Mouse (Mus musculus): ENCODE data around the gene Gsdma3.
"Not testable (repeated sequence)": the region's sequence is repeated elsewhere in the genome, so short reads cannot be mapped to it uniquely, and the experiment has no call there.

Gsdma3 gene

DNA sequence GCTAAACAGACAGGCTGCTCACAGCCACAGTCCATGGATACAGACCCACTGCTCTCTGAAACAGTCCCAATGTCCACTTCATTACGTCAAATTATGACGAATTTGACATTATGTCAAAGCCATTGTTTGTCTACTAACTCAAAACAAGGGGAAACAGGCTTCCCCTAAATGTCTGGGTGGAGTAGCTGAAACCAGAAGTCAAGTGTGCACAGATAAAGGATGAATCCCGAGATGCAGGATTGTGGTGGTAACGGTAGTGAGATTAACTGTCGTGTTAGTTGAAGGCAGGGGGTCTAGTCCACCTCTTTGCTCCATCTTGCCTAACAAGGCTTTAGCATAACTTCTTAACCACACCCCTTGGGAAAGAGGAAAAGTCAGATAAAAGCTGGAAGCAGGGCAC, 46.3 kb downstream of the Gsdma3 start:
- DNase-seq = no peak

- peak; percentile 78 for DNase-seq
Measured at GRCm38 (mm10) chr11:98673136-98673535, 47.0 kb downstream of the Gsdma3 start.

- no peak for DNase-seq
Measured at GRCm38 (mm10) chr11:98675829-98676363, 49.7 kb downstream of the Gsdma3 start.

- DNase-seq = no peak
Measured at GRCm38 (mm10) chr11:98680023-98680422, 53.9 kb downstream of the Gsdma3 start.

GRCm38 (mm10) chr11:98680595-98680994, 54.4 kb downstream of the Gsdma3 start:
- not testable (repeated sequence) for DNase-seq

DNA sequence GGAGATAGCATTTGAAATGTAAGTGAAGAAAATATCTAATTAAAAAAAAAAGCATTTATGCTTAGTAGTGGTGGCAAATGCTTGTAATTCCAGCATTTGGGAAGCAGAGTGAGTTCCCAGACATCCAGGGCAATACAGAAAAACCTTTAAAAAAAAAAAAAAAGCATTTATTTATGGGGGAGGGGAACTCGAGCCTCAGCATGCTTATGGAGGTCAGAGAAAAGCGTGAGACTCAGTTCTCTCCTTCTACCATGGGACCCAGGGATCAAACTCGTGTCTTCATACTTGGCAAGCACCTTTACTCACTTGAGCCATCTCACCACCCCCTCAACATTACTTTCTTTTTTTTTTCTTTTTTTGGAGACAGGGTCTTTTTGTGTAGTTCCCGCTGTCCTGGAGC, 55.0 kb downstream of the Gsdma3 start:
- no peak for DNase-seq

DNA sequence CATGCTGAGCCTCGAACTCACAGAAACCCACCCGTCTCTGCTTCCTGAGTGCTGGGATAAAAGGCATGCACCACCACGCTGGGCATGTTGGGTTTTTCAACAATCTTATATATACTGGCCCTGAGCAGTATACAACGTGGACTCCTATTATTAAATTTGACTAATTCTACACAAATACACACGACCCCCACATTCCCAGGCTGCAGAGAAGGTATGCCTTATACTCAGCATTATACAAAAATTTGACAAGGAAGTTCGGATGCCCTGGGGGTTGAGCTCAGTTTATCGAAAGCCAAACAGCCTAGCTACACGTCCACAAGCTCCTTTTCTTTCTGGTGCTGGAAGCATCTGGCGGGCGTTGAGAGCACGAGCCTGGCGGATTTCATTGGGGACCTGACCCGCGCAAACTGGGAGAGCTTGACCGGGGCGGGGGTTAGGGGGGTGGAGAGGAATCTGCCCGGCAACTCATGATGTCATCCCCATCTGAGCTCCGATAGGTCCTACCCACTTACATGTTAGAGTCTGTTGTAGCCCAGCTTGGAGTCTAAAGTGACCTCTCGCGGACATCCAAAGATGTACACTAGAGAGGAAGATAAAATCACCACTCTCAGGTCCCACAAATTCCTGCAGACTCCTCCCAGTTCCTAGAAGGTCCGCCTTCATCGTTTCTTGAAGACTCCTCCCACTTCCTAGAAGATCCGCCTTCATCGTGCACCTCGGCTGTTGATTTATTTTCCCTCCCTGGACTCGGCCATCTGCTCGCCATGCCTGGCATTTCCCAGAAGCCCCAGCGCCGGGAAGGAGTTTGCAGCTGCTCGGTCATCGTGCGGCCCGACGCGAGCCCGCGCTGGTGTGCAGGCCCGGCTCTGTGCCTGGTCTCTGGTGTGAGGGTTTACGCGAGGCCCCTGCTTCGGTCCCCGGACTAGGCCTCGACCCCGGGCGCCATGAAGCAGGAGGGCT, 55.9 kb downstream of the Gsdma3 start, which contains the start of gene Psmd3:
TSS of gene Psmd3 (plus strand) at position 769 of the 960 bp plus-strand sequence.
- peak; percentile 97 for DNase-seq

GRCm38 (mm10) chr11:98682811-98683210, 56.7 kb downstream of the Gsdma3 start:
- DNase-seq = peak; percentile 21

- no peak for DNase-seq
Measured at GRCm38 (mm10) chr11:98685642-98686041, 59.5 kb downstream of the Gsdma3 start.

GRCm38 (mm10) chr11:98686976-98687375, 60.8 kb downstream of the Gsdma3 start:
- no peak for DNase-seq

Measured in embryo, embryonic 11 days (tissue).